Mouse (Mus musculus) hindbrain, embryonic 16.5 days (tissue): ENCODE measurements around the gene Phf13. TPM values are rescaled to one million over a fixed set of nuclear protein-coding genes. Genes with fewer than 3 reads are reported as not detected.

Experiments used
- ATAC-seq: fragments of 200-750 bp; cut with Nextera tagmentation; 2 replicates; pipeline ENCODE4 v1.8.0; 2017; ENCODE audit warnings: moderate TSS enrichment, moderate library complexity
- H3K27ac ChIP-seq: fragments of 300-500 bp; sonication (generic); 2 replicates; pipeline ENCODE4 v1.5.1; 2014; ENCODE audit warnings: low read depth, mild to moderate bottlenecking, control low read depth, low read length, moderate library complexity
- H3K27me3 ChIP-seq: fragments of 300-500 bp; sonication (generic); replicated peaks from 2 replicates; pipeline ENCODE4 v1.6.1; 2014; ENCODE audit warnings: low read length; ENCODE audit not compliant: control insufficient read depth, insufficient read depth
- H3K36me3 ChIP-seq: fragments of 300-500 bp; sonication (generic); 2 replicates; pipeline ENCODE4 v1.6.1; 2014; ENCODE audit warnings: mild to moderate bottlenecking, low read length, moderate library complexity, mixed read lengths; ENCODE audit not compliant: control insufficient read depth, insufficient read depth
- H3K4me1 ChIP-seq: fragments of 300-500 bp; sonication (generic); 2 replicates; pipeline ENCODE4 v1.6.1; 2014; ENCODE audit warnings: low read depth, low read length; ENCODE audit not compliant: control insufficient read depth, insufficient read depth
- H3K4me2 ChIP-seq: fragments of 300-500 bp; sonication (generic); 2 replicates; pipeline ENCODE4 v1.6.1; 2014; ENCODE audit warnings: mild to moderate bottlenecking, low read length, control low read depth, moderate library complexity
- H3K4me3 ChIP-seq: fragments of 300-500 bp; sonication (generic); 2 replicates; pipeline ENCODE4 v1.5.1; 2014; ENCODE audit warnings: mild to moderate bottlenecking, low read length, control low read depth, moderate library complexity
- H3K9ac ChIP-seq: fragments of 300-500 bp; sonication (generic); 2 replicates; pipeline ENCODE4 v1.6.1; 2014; ENCODE audit warnings: low read depth, mild to moderate bottlenecking, control low read depth, low read length, moderate library complexity
- H3K9me3 ChIP-seq: fragments of 300-500 bp; sonication (generic); 2 replicates; pipeline ENCODE4 v1.6.1; 2014; ENCODE audit warnings: mild to moderate bottlenecking, low read length, moderate library complexity; ENCODE audit not compliant: control insufficient read depth
- WGBS: fragments of 180-500 bp; shearing (Covaris S2); extraction: QIAGEN DNeasy Blood & Tissue Kit; methylation state at CpG from one replicate; pipeline ENCODE4 v1.1.7; 2014; 5-methylcytosine and 5-hydroxymethylcytosine counted together
- polyA plus RNA-seq: library from polyadenylated mRNA; unstranded; fragments of >200 nt; fragmentation: Nextera tagmentation; extraction: Ambion mirVana; gene quantifications from 2 replicates; pipeline ENCODE4 v1.2.1, GENCODE M21; 2015

Gene Phf13
- polyA plus RNA-seq, 1 experiment from 2014 or later = 21.3 TPM

- Histone ChIP-seq H3K27ac (peak within 1 kb of the TSS; percentile 82), H3K27me3 (peaks cover 8% of the 10 kb centered on the region), H3K4me1 (peaks cover 29% of the 10 kb centered on the region), H3K9me3 (no peaks in the 10 kb centered on the region), H3K36me3 (no peaks in the 10 kb centered on the region), H3K9ac (peak within 1 kb of the TSS; percentile 74), H3K4me3 (peak within 1 kb of the TSS; percentile 78), H3K4me2 (peak within 1 kb of the TSS; percentile 99)
- WGBS = under 1% methylated on average over 34 of the region's 45 CpGs
- peak; percentile 90 for ATAC-seq
These were observed 12.6 kb upstream of the Phf13 start, which contains the start of gene Klhl21 for GRCm38 (mm10) chr4:152008622-152009075. Klhl21 (plus strand) TSS chr4:152008803.

- H3K27ac ChIP-seq = peak overlapping the region; percentile 41
- WGBS = 1% methylated on average over 14 of the region's 14 CpGs
- H3K4me2 ChIP-seq = peak overlapping the region; percentile 99
- peaks cover 29% of the 10 kb centered on the region for H3K4me1 ChIP-seq
- peaks cover 8% of the 10 kb centered on the region for H3K27me3 ChIP-seq
- no peaks in the 10 kb centered on the region for H3K9me3 ChIP-seq
- peak overlapping the region; percentile 78 for H3K4me3 ChIP-seq
- no peaks in the 10 kb centered on the region for H3K36me3 ChIP-seq
- peak overlapping the region; percentile 74 for H3K9ac ChIP-seq
- no peak for ATAC-seq
These were observed 12.1 kb upstream of the Phf13 start for GRCm38 (mm10) chr4:152008148-152008500.

- no peaks in the 10 kb centered on the region for H3K9me3 ChIP-seq
- ATAC-seq = no peak
- H3K4me1 ChIP-seq = peaks cover 29% of the 10 kb centered on the region
- H3K4me3 ChIP-seq = peak overlapping the region; percentile 78
- peak overlapping the region; percentile 74; the same call in 1 of the 2 replicates for H3K9ac ChIP-seq
- H3K36me3 ChIP-seq = no peaks in the 10 kb centered on the region
- peak overlapping the region; percentile 41 for H3K27ac ChIP-seq
- peak overlapping the region; percentile 99 for H3K4me2 ChIP-seq
- 7% methylated on average over 8 of the region's 8 CpGs for WGBS
- H3K27me3 ChIP-seq = peaks cover 8% of the 10 kb centered on the region
These were observed 11.6 kb upstream of the Phf13 start for GRCm38 (mm10) chr4:152007481-152008147.

DNA sequence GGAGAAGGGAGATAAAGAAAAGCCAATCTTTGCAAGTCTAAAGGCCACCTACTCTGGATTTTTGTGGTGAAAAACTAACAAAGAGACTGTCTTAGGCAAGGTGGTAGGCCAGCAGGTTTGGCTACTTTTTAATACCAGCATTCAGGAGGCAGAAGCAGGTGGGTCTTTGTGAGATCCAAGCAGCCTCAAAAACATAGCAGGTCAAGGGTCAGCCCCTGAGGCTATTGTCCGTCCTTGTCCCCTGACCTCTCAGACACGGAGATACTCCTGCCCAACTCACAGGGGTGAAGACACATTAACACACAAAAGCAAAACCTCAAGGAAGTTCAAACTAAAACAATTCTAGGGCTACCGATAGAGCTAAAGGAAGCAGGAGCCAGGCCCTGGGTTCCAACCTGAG lies 10.8 kb upstream of the Phf13 start:
- 14% methylated on average over 3 of the region's 3 CpGs for WGBS

GRCm38 (mm10) chr4:152006137-152006536 lies 10.1 kb upstream of the Phf13 start:
- no peak for ATAC-seq
- Histone ChIP-seq H3K27me3 (peaks cover 8% of the 10 kb centered on the region), H3K36me3 (no peaks in the 10 kb centered on the region), H3K9me3 (no peaks in the 10 kb centered on the region), H3K4me3 (no peak overlapping the region), H3K4me1 (peaks cover 26% of the 10 kb centered on the region), H3K27ac (no peak overlapping the region), H3K4me2 (no peak overlapping the region), H3K9ac (no peak overlapping the region)
- WGBS = 79% methylated on average over 6 of the region's 6 CpGs

More for the DNA sequence above, 10.8 kb upstream of the Phf13 start:
- H3K4me2 ChIP-seq = no peak overlapping the region
- no peak overlapping the region for H3K27ac ChIP-seq
- no peaks in the 10 kb centered on the region for H3K9me3 ChIP-seq
- H3K27me3 ChIP-seq = peaks cover 8% of the 10 kb centered on the region
- peaks cover 28% of the 10 kb centered on the region for H3K4me1 ChIP-seq
- ATAC-seq = no peak
- H3K36me3 ChIP-seq = no peaks in the 10 kb centered on the region
- H3K9ac ChIP-seq = no peak overlapping the region
- H3K4me3 ChIP-seq = no peak overlapping the region

DNA sequence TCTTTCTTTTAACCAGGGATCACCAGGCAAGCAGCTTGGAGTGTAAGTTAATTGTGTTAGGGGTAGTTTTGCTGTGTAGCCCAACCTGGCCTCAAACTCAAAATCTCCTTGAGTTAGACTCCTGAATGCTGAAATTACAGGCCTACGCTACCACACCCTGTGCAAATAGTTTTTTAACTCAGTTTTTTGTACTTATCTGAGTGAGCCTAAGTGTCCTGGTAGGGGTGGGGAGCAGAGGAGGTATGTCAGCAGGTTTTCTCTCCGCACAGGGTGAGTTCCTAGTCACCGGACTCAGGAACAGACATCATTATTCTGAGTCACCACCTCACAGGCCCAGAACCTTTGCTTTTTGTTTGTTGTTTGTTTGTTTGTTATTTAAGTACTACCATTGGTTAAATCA lies 6.0 kb upstream of the Phf13 start:
- Histone ChIP-seq H3K9ac (no peak overlapping the region), H3K27ac (no peak overlapping the region), H3K27me3 (peaks cover 8% of the 10 kb centered on the region), H3K36me3 (no peaks in the 10 kb centered on the region), H3K4me3 (no peak overlapping the region), H3K9me3 (no peaks in the 10 kb centered on the region), H3K4me2 (no peak overlapping the region), H3K4me1 (peaks cover 7% of the 10 kb centered on the region)
- 93% methylated on average over 3 of the region's 3 CpGs for WGBS
- no peak for ATAC-seq

GRCm38 (mm10) chr4:152001335-152001734 lies 5.3 kb upstream of the Phf13 start:
- no peak overlapping the region for H3K27ac ChIP-seq
- no peak overlapping the region for H3K9ac ChIP-seq
- no peak overlapping the region for H3K4me3 ChIP-seq
- peaks cover 1% of the 10 kb centered on the region; the same call in 1 of the 2 replicates for H3K27me3 ChIP-seq
- H3K9me3 ChIP-seq = no peaks in the 10 kb centered on the region
- 59% methylated on average over 4 of the region's 4 CpGs for WGBS
- H3K4me2 ChIP-seq = no peak overlapping the region
- no peak for ATAC-seq
- H3K4me1 ChIP-seq = peaks cover 8% of the 10 kb centered on the region
- H3K36me3 ChIP-seq = no peaks in the 10 kb centered on the region

GRCm38 (mm10) chr4:152000906-152001305 lies 4.8 kb upstream of the Phf13 start:
- Histone ChIP-seq H3K9ac (no peak overlapping the region), H3K27ac (no peak overlapping the region), H3K36me3 (no peaks in the 10 kb centered on the region), H3K4me3 (no peak overlapping the region), H3K4me1 (peaks cover 8% of the 10 kb centered on the region), H3K27me3 (no peaks in the 10 kb centered on the region), H3K9me3 (no peaks in the 10 kb centered on the region), H3K4me2 (no peak overlapping the region)
- ATAC-seq = no peak
- WGBS = 49% methylated on average over 4 of the region's 4 CpGs

- ATAC-seq = no peak
- Histone ChIP-seq H3K4me2 (no peak overlapping the region), H3K27me3 (no peaks in the 10 kb centered on the region), H3K4me1 (peaks cover 10% of the 10 kb centered on the region), H3K4me3 (no peak overlapping the region), H3K27ac (no peak overlapping the region), H3K9me3 (no peaks in the 10 kb centered on the region), H3K36me3 (no peaks in the 10 kb centered on the region), H3K9ac (no peak overlapping the region)
- 73% methylated on average over 3 of the region's 3 CpGs for WGBS
These were observed 3.4 kb upstream of the Phf13 start for GRCm38 (mm10) chr4:151999481-151999880.
